Mouse (Mus musculus): Measurements from ENCODE around the gene Evc2.

Evc2 gene

DNA sequence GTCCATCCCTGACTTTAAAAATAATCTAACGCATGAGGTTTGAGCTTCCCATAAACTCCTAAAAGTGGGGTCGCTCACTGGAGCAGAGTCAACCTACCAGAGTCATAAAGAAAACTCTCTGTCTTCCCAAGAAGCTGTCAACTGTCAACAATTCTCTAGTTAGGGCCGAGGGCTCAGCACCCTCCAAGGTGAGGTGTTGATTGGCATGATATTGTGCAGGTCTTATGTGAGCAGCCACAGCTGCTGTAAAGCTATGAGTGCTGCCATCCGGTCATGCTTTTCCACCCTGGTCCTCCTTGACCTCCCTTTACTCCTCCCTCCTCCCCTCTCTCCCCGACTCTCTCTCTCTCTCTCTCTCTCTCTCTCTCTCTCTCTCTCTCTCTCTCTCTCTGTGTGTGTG is 24.3 kb downstream of the Evc2 start:
- no peak for ATAC-seq (ENCODE audit: insufficient number of reproducible peaks, low FRiP score, low TSS enrichment)

DNA sequence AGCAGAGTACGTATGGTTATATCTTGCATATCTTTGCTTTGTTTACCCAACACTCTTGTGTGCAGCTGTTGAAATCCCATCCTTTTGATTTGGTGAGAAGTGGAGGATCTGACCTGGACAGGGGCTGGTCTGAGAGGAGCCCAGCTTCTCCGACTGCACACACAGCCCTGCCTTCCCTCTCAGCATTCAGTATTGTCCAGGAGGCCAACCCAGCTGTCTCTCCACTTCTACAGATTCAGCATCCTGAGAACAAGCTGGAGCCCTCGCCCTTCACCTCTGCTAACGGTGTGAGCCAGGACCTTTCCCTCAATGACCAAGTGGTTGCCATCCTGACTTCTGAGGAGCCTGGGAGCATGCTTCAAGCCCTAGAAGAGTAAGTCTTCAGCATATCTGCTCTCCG is 25.0 kb downstream of the Evc2 start:
- ATAC-seq (ENCODE audit: insufficient number of reproducible peaks, low FRiP score, low TSS enrichment): no peak

DNA sequence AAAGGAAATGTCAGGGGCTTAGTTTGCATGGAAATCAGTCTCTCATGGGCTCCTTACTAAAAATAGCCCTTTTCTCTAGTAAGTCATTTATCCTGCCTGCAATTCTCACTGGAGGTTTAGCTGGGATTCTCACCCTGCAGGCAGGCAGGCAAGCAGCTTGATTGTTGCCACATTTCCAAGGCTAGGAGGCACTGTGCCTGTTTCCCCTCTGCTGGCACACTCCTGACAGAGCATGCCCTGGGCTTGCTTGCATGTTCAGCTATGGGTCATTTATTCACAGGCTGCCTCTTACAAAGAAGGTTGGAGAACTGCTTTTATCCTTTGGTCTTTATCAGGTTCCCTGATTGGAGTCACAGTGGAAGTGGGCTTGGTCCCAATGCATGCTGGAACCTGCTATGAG is 27.5 kb downstream of the Evc2 start:
- no peak for ATAC-seq (ENCODE audit: insufficient number of reproducible peaks, low FRiP score, low TSS enrichment)

DNA sequence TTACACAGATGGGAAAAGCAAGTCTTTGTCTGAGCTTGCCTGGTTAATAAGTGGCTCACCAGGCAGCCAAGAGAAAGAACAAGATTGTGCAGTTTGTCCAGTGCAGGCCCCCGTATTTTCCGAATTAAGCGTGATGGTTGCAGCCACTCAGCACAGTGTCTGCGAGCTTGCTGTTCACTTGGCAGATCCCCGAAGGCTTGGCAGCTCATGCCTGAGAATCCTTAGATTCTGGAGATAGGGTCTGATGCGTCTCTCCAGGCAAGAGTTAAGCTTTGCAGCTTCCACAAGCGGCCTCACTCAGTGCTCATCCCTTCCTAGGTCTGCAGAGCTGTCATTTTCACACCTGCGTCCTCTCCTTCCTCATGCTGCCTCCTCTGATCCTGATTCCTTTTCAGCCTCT is 30.5 kb downstream of the Evc2 start:
- no peak for ATAC-seq (ENCODE audit: insufficient number of reproducible peaks, low FRiP score, low TSS enrichment)

DNA sequence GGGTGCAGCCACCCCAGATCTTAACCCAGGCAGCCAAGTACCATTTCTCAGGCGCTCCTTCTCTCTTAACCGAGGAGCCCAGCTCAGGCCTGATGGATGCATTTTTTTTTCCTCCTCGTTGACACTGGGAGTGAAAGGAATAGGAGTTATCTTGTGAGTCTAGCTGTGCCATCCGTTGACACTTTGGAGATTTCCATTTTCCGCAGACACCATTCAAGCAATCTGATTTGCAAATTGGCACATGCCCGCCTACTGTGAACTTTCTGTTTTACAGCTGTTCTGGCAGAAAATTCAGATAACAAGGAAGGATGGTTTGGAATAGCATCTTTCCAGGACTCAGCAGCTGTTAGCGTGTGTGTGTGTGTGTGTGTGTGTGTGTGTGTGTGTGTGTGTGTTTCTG is 39.1 kb downstream of the Evc2 start:
- ATAC-seq (ENCODE audit: insufficient number of reproducible peaks, low FRiP score, low TSS enrichment): no peak

DNA sequence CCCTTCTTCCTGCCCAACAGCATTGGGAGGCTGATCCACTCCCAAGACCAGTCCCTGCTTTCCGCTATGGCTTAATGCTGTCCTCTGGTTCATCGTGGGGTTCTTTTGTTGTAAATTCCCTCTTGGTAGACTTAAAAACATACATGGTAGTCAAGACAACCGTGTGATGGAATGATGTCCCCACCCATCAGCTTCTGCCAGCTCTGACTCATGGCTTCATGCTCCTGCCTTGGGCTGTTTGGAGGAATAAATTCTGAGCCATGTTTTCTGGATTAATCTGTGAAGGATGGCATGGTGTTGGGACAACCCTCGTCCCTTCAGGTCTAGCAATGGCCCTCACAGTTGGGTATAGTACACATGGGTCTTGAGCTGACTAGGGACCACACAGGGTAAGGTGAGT is 42.3 kb downstream of the Evc2 start:
- ATAC-seq (ENCODE audit: insufficient number of reproducible peaks, low FRiP score, low TSS enrichment): no peak

DNA sequence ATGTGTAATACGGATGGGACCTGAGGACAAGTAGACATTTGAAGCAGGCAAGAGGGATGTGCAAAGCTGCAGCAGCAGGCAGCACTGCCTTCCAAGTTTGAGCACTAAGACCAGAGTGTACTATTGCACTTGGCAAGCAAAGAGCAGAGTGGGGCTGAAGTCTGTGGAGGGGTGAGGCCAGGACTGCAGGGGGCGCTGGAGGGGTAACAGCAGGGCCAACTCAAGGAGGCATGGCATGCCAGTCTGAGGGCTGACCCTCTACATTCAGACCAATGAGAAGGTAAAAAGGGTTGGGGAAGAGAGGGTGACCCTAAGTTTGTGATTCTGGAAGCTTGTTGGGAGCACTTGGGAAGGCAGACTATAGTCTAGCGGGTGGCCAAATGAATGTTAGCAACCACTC is 45.3 kb downstream of the Evc2 start:
- ATAC-seq (ENCODE audit: insufficient number of reproducible peaks, low FRiP score, low TSS enrichment): no peak

DNA sequence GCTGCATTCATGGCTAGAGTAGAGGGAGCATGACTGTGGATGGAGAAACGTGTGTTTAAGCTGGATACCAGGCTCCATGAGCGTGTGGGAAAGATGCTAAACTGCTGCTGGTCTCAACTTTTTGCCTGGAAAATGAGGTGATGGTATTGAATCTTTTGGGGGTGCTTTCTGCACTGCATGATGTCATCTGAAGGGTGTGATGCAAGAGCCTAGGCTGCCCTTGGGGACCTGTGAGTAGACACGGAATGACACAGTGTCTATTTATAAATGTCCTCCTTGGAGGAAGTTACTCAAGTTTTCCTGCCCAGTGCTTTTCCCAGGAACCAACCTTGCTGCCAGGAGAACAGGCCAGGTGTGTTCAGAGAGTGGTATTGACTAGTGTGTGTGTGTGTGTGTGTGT is 50.3 kb downstream of the Evc2 start:
- no peak for ATAC-seq (ENCODE audit: insufficient number of reproducible peaks, low FRiP score, low TSS enrichment)

DNA sequence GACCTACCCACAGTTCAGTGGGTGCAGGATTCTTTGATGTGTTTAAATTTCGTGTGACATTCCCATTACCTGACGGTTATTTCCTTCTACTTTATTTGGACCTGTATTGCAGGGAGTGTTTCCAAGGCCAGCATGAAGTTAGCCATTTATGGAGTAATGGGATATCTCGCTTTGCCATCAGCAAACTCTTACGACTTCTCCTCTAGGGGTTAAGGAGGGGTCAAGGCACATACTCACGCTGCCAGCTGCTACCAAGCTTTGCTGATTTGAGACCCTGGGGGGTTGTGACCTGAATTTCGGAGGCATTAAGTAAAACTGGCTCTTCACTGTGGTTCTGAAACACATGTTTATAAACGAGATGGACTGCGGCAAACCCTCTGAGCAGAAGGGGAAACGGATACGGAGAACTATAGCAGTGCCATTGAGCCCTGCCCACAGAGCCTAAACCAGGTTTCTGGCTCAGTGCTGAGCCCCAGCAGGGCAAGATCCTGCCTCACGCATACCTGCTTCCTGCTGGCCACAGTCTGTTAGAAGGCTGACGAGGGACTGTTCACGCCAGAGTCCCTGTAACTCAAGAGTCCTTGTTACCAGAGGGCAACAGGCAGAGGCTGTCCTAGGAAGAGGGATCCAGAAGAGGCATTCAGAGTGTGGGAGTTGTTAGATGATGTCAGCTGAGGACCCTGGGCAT is 51.7 kb downstream of the Evc2 start:
- 0 out of 2 replicates have a peak, but pooled peaks have one; percentile 28 for ATAC-seq (ENCODE audit: insufficient number of reproducible peaks, low FRiP score, low TSS enrichment)

DNA sequence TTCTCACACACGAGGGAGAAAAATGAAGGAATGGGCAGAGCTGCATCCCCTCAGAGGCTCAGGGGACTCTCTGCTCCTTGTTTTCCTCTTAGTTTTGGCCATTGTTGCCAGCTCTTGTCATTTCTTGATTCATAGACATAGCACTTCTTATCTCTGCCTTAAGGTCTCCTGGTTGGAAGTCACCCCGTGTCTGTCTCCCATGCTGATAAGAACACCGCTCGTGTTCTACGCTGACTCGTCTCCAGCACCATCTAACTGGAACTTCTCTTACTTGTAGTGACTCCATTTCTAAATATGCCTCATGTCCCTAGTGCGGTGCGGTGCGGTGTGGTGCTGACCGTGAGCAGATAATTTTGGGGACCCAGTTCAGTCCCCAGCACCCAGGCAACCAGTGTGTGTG is 52.6 kb downstream of the Evc2 start:
- ATAC-seq (ENCODE audit: insufficient number of reproducible peaks, low FRiP score, low TSS enrichment): no peak

DNA sequence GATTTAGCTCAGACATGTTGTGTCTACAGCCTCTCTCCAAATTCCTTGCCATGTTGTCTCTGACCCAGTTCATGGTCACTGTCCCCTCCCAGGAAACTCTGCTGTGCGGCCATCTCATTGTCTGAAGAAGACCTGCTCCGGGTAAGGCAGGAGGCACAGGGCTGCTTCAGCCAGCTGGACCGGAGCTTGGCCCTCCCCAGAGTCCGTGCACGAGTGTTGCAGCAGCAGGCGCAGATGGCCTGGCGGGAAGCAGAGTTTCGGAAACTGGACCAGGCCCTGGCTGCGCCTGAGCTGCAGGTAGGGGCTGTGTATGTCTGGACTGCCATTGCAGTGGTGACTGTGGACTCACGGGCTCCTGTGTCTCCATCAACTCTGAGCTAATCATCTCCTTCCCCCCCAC is 53.6 kb downstream of the Evc2 start:
- ATAC-seq (ENCODE audit: insufficient number of reproducible peaks, low FRiP score, low TSS enrichment): peak; percentile 82

DNA sequence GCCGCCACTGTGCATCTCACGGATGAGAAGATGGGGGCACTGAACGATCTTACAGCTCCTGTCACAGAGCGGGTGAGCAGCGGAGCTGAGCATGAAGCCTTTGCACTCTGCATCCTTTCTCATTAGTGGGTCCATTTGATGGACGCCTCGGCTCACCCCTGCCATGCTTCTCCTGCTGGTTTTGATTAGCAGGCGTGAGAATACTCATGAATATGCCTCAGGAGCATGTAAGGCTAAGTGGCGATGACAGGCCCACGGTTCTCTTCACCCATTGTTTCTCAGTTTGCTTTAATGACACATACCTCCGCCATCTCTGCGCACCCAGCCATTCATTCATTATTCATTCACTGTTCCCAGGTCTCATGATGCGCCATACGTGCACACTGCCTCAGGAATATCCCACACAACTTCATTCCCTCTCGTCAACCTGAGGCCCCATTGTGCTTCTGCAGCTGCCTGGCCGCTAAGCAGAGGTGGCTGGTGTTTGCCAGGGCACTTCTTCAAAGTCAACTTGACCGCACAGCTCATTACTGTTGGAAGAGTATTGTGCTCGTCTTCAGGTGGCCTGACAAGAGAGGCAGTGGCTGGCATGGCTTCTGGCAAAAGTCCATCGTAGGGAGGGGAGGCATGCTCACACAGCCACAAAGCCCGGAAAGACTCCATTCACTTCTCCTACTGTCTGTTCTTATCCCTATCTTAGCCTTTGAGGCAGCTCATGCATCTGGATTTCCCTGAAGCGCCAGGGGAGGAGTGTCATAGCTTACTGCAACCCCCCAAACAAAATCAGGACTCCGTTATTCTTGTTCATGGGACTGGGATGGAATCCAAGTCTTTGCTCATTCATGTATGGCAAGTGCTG is 57.1 kb downstream of the Evc2 start:
- no peak for ATAC-seq (ENCODE audit: insufficient number of reproducible peaks, low FRiP score, low TSS enrichment)

DNA sequence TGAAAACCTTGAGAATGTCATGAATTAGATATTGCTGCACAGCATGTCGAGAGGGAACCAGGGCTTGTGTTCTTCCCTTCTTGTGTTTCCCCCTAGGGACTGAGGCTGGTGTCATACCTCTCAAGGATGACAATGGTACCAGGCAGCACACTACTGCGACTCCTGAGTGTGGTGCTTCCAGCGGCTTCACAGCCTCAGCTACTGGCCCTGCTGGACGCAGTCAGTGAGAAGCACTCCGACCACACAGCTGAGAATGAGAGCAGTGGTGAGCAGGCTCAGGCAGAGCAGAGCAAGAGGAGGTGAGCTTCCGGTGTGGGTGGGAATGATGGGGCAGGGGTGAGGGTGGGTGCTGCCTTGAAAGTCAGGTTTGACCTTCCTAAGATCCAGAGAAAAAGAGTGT is 80.7 kb downstream of the Evc2 start:
- ATAC-seq (ENCODE audit: insufficient number of reproducible peaks, low FRiP score, low TSS enrichment): no peak

DNA sequence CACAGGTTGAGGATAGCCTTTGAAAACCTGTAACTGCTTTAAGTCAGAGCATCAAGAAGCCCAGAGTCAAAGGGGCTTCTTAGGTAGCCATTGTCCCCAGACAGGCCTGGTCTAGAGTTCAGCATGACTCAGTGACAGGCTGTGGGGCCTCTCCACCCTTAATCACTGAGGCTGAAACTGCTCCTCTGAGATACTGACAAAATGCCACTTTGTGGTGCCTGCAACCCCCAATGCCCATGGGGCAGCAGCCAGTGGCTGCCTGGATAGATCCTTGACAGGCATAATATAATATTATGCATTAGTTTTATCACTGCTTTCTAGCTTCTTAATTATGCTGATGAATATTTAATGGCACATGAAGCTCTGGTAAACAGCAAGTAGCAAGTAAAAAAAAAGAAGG is 88.9 kb downstream of the Evc2 start:
- no peak for ATAC-seq (ENCODE audit: insufficient number of reproducible peaks, low FRiP score, low TSS enrichment)

DNA sequence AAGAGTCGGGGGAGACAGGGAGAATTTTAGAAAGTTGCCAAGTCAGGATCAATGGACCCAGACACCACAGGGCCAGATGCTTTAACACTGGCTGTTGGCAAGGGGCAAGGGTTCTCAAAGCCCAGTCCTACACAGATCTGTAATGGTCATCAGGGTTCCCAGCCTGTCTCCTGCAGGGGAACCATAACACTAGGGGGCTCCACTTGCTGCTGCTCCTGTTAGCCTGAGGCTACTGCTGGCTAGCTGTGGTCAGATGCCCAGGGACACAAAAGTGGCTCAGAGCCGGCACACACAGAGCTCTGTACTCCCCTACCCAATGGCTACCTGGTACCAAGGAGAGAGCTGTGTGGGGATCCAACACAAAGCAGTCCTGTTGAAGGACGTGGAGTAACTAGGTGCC is 97.1 kb downstream of the Evc2 start:
- no peak for ATAC-seq (ENCODE audit: insufficient number of reproducible peaks, low FRiP score, low TSS enrichment)

DNA sequence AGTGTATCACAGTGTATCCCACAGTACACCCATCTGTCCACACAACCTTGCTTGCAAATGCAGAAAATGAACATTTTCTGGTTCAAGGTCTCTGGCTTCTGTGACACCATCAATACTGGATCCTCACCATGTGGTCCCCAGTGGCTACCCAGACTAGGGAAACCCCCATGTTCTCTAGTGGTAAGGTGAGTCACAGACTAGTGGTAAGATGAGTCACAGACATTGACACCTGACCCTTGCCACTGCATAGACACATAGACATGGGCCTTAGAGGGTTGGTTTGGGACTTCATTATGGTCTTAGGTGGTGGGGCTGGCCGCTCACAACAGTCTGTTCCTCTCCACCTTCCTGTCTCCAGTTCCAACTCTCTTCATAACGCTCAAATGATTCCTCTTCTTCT is 104.5 kb downstream of the Evc2 start:
- ATAC-seq (ENCODE audit: insufficient number of reproducible peaks, low FRiP score, low TSS enrichment): no peak

DNA sequence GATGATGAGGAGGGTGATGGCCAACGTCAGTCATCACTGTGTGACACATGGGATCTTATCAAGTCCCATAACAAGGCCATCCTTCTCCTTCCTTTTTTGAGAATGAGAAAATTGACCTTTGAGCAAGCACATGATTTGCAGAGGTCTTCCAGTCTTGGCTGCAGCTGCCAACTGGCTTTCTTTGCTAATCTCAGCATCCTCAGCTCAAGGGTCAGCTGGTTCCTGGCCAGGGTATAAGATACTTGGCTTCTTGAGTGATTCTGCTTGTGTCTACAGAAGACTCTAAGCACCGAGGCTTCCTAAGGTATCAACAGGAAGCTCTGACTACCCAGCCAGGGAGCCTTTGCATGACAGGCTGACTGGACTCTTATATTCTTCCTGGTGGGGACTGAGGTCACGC is 109.2 kb downstream of the Evc2 start:
- ATAC-seq (ENCODE audit: insufficient number of reproducible peaks, low FRiP score, low TSS enrichment): no peak

DNA sequence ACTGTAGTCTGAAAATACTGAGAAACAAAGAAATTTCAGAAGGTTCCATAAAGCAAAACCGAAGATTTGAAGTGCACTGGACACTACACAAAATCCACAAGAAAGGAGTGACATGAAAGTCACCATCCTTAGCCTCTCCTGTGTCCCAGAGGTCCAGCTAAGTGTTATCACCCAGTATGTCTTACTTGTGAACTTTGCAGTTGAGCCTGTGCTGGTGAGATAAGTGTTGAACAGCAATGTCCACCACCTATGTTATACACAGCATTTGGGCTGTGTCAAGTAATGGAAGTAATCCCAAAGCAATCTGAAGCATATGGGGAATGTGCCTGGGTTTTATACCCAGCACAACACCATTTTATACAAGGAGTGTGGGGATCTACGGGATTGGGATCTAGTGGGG is 118.3 kb downstream of the Evc2 start:
- ATAC-seq (ENCODE audit: insufficient number of reproducible peaks, low FRiP score, low TSS enrichment): no peak

DNA sequence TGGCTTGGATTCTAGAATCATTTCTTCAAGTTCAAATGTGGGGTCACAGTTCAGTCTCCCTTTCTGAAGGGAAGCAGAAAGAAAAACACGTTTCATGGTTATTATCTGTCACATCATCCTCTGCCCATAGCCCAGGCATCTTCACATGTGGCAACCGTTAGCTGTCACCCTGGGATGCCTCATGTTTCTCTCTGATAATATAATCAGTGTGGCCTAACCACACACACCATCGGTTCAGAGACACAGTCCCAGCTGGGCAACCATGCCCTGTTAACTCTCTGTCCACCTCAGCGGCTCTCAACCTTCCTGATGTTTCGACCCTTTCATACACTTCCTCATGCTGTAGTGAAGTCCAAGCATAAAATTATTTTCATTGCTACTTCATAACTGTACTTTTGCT is 118.9 kb downstream of the Evc2 start:
- no peak for ATAC-seq (ENCODE audit: insufficient number of reproducible peaks, low FRiP score, low TSS enrichment)

DNA sequence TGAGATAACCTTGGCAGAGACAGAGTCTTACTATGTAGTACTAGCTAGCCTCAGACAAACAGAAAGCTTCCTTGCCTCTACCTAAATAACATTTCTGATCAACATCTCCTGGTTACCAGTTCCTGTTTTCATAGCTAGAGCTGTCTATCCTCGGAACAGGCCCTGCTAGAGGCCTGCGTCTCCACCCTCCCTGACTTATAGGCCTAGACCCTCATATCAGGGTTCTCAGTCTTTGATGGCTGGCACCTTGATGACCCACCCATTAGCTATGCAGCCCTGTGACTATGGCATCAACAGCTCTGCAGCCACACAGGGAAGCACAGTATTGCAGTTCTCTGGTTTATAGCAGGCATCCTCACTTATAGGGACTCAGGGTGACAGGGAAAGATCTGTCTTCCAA is 119.5 kb downstream of the Evc2 start:
- no peak for ATAC-seq (ENCODE audit: insufficient number of reproducible peaks, low FRiP score, low TSS enrichment)

DNA sequence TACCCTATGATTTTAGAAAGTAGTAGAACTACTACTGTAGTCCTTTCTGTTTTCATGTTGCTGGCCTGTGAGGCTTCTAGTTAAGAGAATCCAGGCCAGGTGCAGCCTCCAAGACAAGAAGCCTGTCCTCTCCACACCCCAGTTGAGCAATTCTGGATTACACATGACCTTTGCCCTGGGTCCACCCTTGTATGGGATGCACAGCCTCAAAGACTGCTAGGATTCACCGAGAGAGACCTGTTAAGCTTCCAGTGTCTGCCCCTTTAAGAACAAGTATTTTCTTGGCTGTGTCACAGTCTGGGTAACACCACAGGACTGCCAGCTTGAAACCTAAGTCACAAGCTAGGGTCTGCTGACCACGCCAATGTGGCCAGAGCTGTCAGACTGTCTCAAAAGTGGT is 119.9 kb downstream of the Evc2 start:
- no peak for ATAC-seq (ENCODE audit: insufficient number of reproducible peaks, low FRiP score, low TSS enrichment)

DNA sequence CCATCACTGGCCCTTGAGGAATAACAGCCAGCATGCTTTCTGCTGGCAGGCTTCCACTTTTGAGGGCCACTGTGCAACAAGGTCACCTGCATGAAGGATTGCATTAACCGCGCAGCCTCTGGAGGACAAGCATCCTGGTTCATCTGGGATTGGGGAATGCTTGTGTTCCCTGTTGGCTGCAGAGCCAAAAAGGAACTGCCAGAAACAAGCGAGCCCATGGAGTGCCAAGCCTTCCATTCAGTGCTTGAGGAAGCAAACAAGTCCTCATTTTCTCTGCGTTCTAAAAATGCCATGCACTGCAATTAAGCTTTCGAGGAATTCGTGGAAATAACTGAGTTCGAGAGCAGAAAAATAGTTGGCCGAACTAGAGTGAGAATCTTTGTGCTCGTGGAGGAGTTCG is 127.2 kb downstream of the Evc2 start:
- ATAC-seq (ENCODE audit: insufficient number of reproducible peaks, low FRiP score, low TSS enrichment): no peak
